Mouse (Mus musculus) small intestine, adult 2 months (tissue): ENCODE measurements around the gene Olfr157.

Experiments
- CTCF ChIP-seq: fragments of 200-500 bp; IDR thresholded peaks from 2 replicates; pipeline ENCODE4 v1.5.1; 2012; ENCODE audit warnings: low read depth, mild to moderate bottlenecking, control low read depth, inconsistent platforms, low read length, moderate library complexity, mixed read lengths; ENCODE audit not compliant: insufficient replicate concordance, insufficient read length; ENCODE audit errors: extremely low read depth
- POLR2A ChIP-seq: fragments of 200-500 bp; IDR thresholded peaks from 2 replicates; pipeline ENCODE4 v1.6.1; 2012; ENCODE audit warnings: low read depth, mild to moderate bottlenecking, control low read depth, inconsistent platforms, low read length, moderate library complexity

DNA sequence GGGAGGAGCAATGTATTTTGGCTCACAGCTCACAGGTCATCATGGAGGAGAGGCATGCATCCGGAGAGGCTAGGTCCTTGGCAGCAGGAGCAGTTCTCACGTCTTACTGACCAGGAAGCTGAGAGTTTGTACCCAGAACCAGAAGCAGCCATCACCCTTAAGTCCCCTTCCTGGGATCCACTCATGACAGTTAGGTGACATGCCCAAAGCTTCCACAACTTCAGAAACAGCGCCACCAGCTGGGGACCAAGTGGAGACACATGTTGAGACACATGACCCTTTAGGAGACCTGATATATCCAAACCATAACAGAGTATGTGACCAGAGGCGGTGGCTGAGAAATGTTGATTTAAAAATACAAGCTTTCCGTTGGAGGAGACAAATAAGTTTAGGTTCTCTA is 8.0 kb downstream of the Olfr157 start:
- TF ChIP-seq CTCF (no peak), POLR2A (no peak)
